Mouse (Mus musculus) adrenal gland, postnatal 25 days (tissue): ENCODE results near the gene 4931422A03Rik. TPM values are rescaled to one million over a fixed set of nuclear protein-coding genes. Genes with fewer than 3 reads are reported as not detected.

Experiments
- DNase-seq: peaks from one replicate; pipeline ENCODE4 v3.0.0; 2021; ENCODE audit warnings: mixed read lengths
- total RNA-seq: library from RNA; stranded (reverse); gene quantifications from 2 replicates; pipeline ENCODE4 v1.2.3, GENCODE M21; 2021

The 4931422A03Rik gene
- total RNA-seq, 1 experiment from 2014 or later = not detected

DNA sequence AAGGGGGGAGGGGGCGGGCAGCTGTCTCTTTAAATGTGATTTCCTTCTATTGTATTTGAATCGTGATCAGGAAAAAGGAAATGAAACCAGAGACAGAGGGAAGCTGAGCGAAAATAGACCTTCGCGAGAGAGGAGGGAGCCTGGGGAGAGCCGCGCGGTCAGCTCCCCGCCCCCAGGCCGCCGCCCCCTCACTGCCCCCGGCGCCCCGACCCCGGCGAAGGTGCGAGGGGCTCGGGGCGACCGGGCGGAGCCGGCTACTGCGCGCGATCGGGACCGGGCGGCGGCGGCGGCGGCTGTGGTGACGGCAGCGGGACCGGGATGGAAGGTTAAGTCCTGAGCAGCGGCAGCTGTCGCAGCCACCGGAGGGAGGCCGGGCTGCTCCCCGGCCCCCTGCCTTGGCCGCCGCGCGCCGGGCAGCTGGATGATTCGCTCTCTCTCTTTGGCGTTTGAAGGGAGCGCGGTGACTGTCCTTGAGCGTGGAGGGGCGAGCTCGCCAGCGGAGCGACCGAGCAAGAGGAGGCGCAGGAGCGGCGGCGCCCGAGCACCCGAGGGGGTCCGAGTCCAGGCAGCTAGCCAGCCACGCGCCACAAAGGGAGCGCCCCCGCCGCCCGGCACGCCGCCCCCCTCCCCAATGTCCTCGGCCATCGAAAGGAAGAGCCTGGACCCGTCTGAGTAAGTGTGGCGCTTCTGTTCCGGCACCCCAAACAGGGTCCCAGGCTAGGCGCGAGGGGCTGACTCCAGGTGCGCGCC is 57.9 kb downstream of the 4931422A03Rik start:
- DNase-seq = peak; percentile 73

DNA sequence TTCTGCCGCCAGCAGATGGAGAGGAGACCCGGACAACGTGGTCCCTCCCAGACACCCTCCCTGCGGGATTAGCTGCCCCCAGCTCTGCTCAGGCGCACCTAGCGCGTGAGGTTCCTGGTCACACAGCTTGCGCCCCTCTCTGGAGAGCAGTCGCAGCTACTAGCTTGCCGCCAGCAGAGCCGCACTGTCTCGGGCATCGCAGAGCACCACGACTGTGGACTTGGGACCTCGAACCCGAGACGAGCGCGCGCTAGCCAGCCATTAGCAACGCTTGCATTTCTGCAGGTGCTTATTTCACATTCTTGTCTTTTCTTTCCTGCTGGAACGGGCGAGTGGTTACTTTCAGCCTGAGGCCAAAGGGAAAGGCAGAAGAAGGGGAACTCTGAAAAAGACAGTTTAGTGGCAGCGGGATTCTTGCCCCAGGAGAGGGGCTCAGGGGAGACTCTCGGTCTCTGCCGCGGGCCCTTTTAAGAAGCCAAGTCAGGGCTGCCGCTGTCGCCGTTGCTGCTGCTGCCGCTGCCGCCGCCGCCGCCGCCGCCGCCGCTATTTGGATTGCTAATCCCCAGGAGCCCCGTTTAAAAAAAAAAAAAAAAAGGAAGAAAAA is 58.6 kb downstream of the 4931422A03Rik start:
- peak; percentile 67 for DNase-seq

GRCm38 (mm10) chr2:103968919-103969436 is 59.2 kb downstream of the 4931422A03Rik start:
- no peak for DNase-seq

DNA sequence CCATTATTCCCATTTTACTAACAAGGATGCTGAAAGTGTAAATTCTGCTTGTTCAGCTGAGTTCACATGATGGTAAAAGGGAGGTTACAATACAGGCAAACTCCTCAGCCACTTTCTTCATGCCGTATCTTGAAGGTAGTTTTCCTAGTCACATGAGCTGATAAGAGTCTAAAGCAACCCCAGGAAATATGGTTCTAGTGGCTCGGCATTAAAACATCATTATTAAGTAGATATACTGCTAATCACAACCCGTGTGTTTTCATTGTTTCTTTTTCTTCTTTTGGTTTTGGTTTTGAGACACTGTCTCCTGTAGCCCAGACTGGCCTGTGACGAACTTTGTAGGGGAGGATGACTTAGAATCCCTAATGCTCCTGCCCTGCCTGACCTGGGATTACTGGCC is 60.0 kb downstream of the 4931422A03Rik start:
- no peak for DNase-seq

DNA sequence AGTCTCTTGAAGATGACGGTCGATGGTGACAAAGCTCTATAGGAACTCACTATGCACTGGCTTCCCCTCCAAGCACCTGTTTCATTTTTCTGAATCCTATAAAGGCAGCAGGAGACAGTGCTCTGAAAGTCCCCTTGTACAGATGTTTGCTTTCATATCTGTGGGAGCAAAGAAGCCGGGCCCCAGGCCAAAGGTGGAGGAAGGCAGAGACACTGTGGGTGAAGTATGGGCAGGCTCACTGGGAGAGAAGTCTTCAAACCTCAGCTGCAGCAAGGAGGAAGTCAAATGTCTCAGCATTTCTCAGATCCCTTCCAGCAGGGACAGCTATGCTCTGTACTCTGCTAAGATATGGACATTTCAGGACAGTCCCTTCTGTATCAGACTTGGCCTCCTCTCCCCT is 62.8 kb downstream of the 4931422A03Rik start:
- DNase-seq = no peak

GRCm38 (mm10) chr2:103962349-103962748 is 65.8 kb downstream of the 4931422A03Rik start:
- DNase-seq = no peak

DNA sequence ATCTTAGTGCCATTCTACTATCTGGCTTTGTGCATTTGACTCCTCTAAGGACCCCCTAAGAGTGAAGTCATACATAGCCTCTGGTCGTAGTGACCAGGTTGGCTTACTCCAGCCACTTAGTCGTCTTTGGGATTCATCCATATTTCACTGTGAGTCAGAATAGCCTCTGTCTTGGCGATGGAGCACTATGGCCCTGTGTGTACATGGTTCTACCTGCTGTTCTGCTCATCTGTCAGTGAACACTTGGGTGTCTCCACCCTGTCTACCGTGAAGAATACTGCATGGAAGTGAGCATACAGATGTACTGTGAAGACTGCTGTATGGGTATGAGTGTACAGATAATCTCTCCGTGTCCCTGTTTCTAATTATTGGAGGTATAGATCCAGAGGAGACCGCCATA is 68.6 kb downstream of the 4931422A03Rik start:
- no peak for DNase-seq

DNA sequence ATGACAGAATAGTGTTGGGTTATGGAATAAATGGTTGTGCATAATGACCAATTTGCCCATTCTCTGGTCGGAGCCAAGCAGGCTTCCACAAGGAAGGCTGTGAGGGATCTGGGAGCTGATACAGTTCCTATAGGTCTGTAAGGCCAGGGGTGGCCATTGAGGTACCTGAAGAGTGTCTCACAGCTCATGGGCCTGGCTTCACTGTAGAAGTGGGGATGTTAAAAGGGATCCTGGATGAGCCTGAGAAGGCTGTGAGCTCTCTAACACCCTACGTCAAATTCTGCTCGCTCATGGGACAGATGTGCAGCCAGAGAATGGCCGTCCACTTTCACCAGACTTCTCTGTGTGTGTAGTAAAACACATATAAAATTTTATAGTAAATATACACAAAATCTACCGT is 69.1 kb downstream of the 4931422A03Rik start:
- no peak for DNase-seq

DNA sequence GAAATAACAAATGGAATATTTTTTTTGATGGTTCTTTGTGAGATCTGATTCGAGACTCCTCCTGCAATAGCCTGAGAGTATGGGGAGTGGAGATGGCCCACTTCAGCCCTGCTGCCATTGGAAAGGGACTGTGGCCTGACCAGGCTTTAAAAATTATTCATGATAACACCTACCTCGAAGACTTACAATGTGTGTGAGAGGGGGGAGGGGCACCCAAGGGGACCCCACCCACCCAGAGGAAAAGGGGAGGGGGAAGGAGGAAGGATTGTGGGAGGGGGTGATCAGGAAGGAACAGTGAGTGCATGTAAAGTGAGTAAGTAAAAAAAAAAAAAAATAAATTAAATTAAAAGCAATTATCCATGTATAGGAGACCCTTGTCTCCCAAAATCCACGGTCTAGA is 69.5 kb downstream of the 4931422A03Rik start:
- DNase-seq = no peak

- DNase-seq = no peak
These were observed 70.3 kb downstream of the 4931422A03Rik start, which contains the start of gene Lmo2 for GRCm38 (mm10) chr2:103957649-103958546. Gene Lmo2, plus strand, starts transcription at chr2:103957986.

DNA sequence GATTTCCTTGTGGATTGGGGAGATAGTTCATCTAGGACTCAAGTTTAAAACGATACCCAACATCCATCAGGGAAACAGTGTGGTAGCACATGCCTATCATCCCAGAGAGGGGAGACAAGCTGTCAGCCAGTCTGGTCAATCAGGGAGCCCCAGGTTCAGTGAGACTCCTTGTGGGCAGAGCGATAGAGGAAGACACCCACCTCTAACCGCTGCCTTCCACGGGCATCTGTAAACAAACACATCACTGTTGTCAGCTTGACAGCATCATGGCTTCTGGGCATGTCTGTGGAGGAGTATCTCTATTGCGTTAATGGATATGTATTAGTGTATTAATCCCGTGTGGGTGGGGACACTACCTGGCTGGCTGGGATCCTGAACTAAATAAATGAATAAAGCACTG is 71.3 kb downstream of the 4931422A03Rik start:
- DNase-seq = no peak

DNA sequence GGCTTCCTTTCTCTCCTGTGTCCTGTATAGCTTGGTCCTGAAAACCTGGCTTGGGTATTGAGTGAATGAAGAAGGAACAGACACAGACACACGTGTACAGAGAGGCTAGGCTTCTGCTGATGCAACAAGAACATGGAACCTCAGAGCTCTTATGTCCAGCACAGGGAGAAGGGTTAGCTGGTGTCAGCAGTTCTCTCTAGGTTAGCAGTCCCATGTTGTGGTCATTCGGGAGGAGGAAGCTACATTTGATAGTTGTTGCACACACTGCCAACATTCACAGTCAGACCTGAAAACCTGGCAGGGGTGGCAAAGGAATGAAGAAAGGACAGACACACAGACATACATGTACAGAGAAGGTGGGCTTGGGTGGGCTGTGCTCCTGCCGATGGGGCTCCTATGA is 72.4 kb downstream of the 4931422A03Rik start:
- DNase-seq = no peak

DNA sequence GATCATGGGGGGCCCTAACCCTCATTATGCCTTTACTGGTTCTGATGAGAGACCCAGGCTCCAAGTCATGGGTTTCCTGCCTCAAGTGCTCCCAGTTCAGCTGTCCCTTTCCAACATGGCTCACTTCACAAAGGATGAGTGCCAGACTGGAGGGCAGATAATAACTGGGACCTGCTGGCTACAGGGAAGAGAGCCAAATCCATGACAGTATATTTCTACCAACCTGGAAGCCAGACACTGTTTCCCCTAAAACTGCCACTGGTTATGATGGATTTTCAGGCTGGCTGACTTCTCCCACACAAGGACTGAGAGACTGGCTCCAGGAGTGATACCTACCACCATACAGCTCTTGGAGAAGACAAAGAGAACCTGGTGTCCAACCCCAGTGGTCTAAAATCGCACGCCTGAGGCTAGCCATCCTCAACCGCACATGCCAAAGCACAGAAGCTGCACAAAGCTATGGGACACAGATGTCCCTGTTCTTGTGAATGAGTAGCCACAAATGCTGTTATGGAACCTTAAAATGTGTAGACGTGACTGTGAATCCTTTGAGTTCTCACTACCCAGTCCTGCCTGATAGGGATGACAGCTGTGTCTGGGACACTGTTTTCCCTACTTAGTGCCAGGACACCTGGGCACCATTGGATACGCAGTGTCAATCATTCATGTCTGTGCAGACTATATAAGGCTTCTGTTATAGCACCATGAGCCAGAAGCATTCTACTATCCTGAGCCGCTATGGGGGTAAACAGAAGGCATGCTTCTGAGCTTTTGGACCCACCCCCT is 74.9 kb downstream of the 4931422A03Rik start:
- DNase-seq = no peak

- no peak for DNase-seq
These were observed 80.0 kb downstream of the 4931422A03Rik start for GRCm38 (mm10) chr2:103947982-103948655.

DNA sequence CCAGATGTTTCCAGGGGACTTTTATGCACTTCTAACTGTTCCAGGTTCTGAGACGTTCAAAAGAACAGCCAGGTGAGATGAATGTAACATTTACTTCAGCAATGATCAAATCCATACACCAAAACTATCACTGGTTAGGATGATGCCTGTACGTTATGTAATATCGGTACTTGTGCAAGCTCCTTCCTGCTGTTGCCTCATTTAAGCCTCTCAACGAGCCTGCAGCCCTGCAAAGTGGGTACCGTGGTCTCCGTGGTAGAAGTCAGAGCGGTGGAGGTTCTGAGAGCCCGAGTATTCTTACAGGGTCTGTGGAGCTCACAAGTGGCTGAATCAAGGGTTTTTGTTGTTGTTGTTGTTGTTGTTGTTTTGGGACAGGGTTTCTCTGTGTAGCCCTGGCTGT is 81.3 kb downstream of the 4931422A03Rik start:
- DNase-seq = no peak

- no peak for DNase-seq
These were observed 82.5 kb downstream of the 4931422A03Rik start for GRCm38 (mm10) chr2:103945571-103946092.

DNA sequence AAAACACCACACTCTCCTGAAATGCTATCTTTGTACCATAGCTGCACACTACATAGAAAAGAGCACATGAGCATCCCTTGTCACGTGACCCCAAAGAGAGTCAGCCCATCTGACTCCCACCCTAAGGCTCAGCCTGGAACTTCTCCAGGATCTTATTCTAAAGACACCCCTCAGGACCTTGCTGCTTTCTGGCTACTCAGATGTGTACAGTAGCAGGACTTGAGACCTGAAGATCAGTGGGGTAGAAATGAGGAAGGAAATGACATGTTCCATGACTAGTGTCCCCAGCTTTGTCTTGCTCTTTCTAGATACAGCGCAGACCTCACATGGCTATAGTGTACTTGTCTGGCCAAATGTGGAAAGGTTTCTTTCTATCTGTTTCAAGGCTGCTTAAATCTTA is 83.3 kb downstream of the 4931422A03Rik start:
- DNase-seq = no peak

DNA sequence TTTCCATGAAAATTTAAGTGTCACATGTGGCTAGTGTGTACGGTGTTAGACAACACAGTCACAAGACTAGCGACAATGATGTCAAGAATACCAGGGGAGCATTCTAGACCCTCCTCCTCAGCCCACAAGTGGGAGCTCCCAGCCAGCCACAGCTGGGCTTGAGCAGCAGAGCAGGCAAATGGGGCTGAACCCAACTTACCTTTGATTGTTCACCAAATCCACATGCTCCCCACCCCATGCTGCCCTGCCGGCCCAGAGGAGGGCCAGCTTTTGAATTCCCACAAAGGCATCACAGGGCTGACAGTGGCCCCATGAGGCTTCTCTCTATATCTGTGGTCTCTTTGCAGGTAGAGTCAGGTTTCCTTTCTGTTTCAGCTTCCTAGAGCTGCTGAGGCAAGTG is 87.1 kb downstream of the 4931422A03Rik start:
- DNase-seq = no peak

- DNase-seq = no peak
These were observed 89.2 kb downstream of the 4931422A03Rik start for GRCm38 (mm10) chr2:103939003-103939402.

GRCm38 (mm10) chr2:103938573-103938972 is 89.6 kb downstream of the 4931422A03Rik start:
- no peak for DNase-seq

DNA sequence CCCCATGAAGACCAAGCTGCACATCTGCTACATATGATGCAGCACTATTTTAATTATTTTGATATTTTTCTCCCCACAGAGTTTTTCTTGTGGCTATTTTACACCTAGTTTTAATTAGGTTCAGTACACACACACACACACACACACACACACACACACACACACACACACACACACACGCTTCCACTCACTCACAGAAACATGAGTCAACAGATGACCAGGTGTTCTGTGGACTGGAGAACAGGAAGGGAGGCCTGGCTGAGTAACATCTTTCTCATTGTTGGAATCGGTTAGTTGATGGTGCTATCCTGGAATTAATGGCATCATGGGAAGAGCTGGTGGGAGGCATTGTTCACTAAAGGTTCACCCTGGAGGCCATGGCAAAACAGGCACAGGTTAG is 90.5 kb downstream of the 4931422A03Rik start:
- no peak for DNase-seq
